Mouse (Mus musculus) layer of hippocampus, adult 9-10 months (tissue): ENCODE results near the gene Naa15.

Source experiments
- DNase-seq: peaks from one replicate; pipeline ENCODE4 v3.0.0; 2022; ENCODE audit warnings: low spot score

The Naa15 gene

GRCm38 (mm10) chr3:51517467-51517866 is 102.5 kb downstream of the Naa15 start:
- DNase-seq = no peak

GRCm38 (mm10) chr3:51517878-51518762 is 103.2 kb downstream of the Naa15 start:
- DNase-seq = no peak

GRCm38 (mm10) chr3:51518763-51519121 is 103.8 kb downstream of the Naa15 start:
- DNase-seq = no peak

- no peak for DNase-seq
Measured at GRCm38 (mm10) chr3:51521262-51521661, 106.3 kb downstream of the Naa15 start.

- no peak for DNase-seq
Measured at GRCm38 (mm10) chr3:51525186-51525785, 110.3 kb downstream of the Naa15 start.
